Mouse (Mus musculus): ENCODE measurements around the gene Grm5.

The Grm5 gene

DNA sequence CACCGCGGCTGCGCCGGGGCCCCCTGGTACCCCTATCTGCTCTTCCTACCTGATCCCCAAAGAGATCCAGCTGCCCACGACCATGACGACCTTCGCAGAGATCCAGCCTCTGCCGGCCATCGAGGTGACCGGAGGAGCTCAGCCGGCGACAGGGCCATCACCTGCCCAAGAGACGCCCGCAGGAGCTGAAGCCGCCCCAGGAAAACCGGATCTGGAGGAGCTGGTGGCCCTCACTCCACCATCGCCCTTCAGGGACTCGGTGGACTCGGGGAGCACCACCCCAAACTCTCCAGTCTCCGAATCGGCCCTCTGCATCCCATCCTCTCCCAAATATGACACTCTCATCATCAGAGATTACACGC, 546.5 kb downstream of the Grm5 start:
- intact Hi-C loops (cut with DNase I) = no loop called here

GRCm38 (mm10) chr7:88159542-88160241, 575.7 kb downstream of the Grm5 start:
- intact Hi-C loops (cut with DNase I) = no loop called here

DNA sequence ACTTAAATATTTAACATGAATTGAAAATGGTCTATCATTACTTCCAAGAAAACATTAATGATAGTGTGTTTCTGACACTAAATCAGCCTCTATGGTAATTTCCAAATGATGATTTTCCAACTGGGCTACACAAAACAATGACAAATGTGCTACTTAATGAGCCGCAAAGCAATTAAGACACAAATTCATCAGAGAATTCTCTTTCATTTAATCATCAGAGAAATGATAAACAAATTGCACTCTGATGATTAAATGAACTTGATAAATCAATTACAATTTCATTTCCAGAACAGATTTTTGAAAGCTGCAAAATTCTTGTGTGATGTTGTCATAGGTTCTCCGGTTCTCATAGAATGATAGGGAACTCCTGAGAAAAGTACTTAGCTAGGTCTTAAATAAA, 577.6 kb downstream of the Grm5 start:
- intact Hi-C loops (cut with DNase I) = no loop called here

All from adrenal gland (tissue).